Comparison of ENCODE assay signal across 8 mouse cellular contexts in the genomic region with DNA sequence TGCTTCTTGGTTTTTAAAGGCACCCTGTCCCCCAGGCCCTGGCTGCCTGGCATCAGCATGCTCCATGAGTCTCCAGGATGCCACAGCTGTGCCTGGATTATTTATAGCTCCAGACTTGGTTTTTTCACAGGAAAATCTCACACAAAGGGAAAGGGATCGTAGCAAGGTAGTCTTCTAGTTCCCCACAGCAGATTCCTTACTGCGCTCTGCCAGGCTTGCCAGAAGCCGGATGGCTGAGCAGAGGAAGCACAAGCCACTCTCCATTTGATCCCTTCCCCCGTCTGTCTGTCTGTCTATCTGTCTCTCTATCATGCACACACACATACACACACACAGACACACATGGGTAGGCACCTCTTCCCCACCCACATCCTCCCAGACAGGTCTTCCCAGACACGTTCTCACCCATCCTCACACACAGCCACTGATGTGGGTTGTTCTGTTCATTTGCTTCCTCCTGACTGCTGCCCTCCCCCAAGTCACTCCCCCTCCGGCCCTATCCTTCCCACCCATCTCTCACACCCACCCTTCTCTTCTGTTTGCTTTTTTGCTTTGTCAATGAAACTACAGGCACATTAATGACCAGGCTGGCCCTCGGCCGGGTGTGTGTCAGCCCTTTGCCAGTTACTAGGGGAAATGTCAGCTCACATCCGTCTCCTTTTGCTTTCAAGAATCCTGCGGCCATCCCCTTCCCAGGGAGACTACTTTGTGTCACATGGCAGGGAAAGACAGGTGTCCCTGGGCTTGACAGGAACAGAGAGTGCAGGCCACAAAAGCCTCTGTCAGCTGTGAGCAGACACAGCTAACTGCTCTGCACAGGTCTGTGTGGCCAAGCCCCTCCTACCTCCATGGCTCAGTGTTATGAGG. TPM values are rescaled to one million over a fixed set of nuclear protein-coding genes. Genes with fewer than 3 reads are reported as not detected.
DNase-seq lines count a peak whose midpoint lies in the region; ATAC-seq lines count a peak whose summit lies in the region.

No protein-coding gene starts in this region.

- H3K9ac ChIP-seq in kidney, embryonic 14.5 days (ENCODE audit: low read depth, low read length) = peak overlapping the region; percentile 31
- no peak overlapping the region for H3K9ac ChIP-seq in forebrain, embryonic 15.5 days (replicated peaks)
- 0 out of 2 replicates have a peak overlapping the region, but pooled peaks have one; percentile 5 for H3K9ac ChIP-seq in limb, embryonic 12.5 days (replicated peaks)

- H3K4me3 ChIP-seq in kidney, embryonic 14.5 days (ENCODE audit: low read length) = no peak overlapping the region
- no peak overlapping the region for H3K4me3 ChIP-seq in forebrain, embryonic 15.5 days
- H3K4me3 ChIP-seq in limb, embryonic 12.5 days (replicated peaks) = no peak overlapping the region

- no peak; the same call in 1 of the 2 replicates for ATAC-seq in kidney, embryonic 14.5 days (ENCODE audit: low FRiP score, low TSS enrichment)
- ATAC-seq in forebrain, embryonic 15.5 days (replicated peaks) = peak; percentile 33; the same call in 1 of the 2 replicates
- ATAC-seq in limb, embryonic 12.5 days (ENCODE audit: insufficient number of reproducible peaks, insufficient read depth, low FRiP score, low TSS enrichment, low read depth) = no peak

- no peak overlapping the region; the same call in 1 of the 2 replicates for H3K27ac ChIP-seq in kidney, embryonic 14.5 days (ENCODE audit: low read depth, low read length)
- H3K27ac ChIP-seq in forebrain, embryonic 15.5 days (replicated peaks) = peak overlapping the region; percentile 78
- H3K27ac ChIP-seq in limb, embryonic 12.5 days = peak overlapping the region; percentile 0; the same call in 1 of the 2 replicates

- H3K9me3 ChIP-seq in kidney, embryonic 14.5 days (ENCODE audit: control insufficient read depth, low read length) = no peaks in the 10 kb centered on the region
- no peaks in the 10 kb centered on the region for H3K9me3 ChIP-seq in forebrain, embryonic 15.5 days
- H3K9me3 ChIP-seq in limb, embryonic 12.5 days = no peaks in the 10 kb centered on the region

- H3K4me2 ChIP-seq in kidney, embryonic 14.5 days (replicated peaks; ENCODE audit: low read depth, low read length) = no peak overlapping the region
- H3K4me2 ChIP-seq in forebrain, embryonic 15.5 days (replicated peaks) = no peak overlapping the region
- no peak overlapping the region for H3K4me2 ChIP-seq in limb, embryonic 12.5 days

- peaks cover 21% of the 10 kb centered on the region for H3K4me1 ChIP-seq in kidney, embryonic 14.5 days (ENCODE audit: control insufficient read depth, insufficient read depth, low read length)
- H3K4me1 ChIP-seq in forebrain, embryonic 15.5 days = peaks cover 24% of the 10 kb centered on the region
- H3K4me1 ChIP-seq in limb, embryonic 12.5 days (replicated peaks) = peaks cover 35% of the 10 kb centered on the region

- no peaks in the 10 kb centered on the region for H3K27me3 ChIP-seq in kidney, embryonic 14.5 days (ENCODE audit: control insufficient read depth, insufficient read depth, low read length)
- no peaks in the 10 kb centered on the region for H3K27me3 ChIP-seq in forebrain, embryonic 15.5 days
- no peaks in the 10 kb centered on the region for H3K27me3 ChIP-seq in limb, embryonic 12.5 days

- no peak for DNase-seq in kidney, adult 9 months
- DNase-seq in T-cell, adult 2 months (ENCODE audit: low spot score) = peak; percentile 81
- DNase-seq in right cerebral cortex, postnatal 10 days (ENCODE audit: low spot score in 2 of 2) = peak; percentile 60 to 64
- no peak for DNase-seq in adrenal gland, adult 2 months
- no peak for DNase-seq in cerebellum, postnatal 4 days (ENCODE audit: low spot score in 2 of 2)

- 33% methylated on average over 10 of the region's 10 CpGs for WGBS in kidney, embryonic 14.5 days
- WGBS in forebrain, embryonic 15.5 days = 39% methylated on average over 10 of the region's 10 CpGs
- WGBS in limb, embryonic 12.5 days = 52% methylated on average over 10 of the region's 10 CpGs

- no peaks in the 10 kb centered on the region for H3K36me3 ChIP-seq in kidney, embryonic 14.5 days (ENCODE audit: control insufficient read depth, insufficient read depth, low read length)
- no peaks in the 10 kb centered on the region for H3K36me3 ChIP-seq in forebrain, embryonic 15.5 days
- no peaks in the 10 kb centered on the region for H3K36me3 ChIP-seq in limb, embryonic 12.5 days

RNA-seq across cellular contexts. Expression of gene Irf2bpl, which starts 24.4 kb away (rescaled TPM):
- polyA plus RNA-seq in kidney, embryonic 14.5 days (2014; fragmentation: Nextera tagmentation; extraction: Ambion mirVana) = 25.8 and 34.8 TPM in 2 replicates
- 94.9 and 95.8 TPM in 2 replicates for polyA plus RNA-seq in forebrain, embryonic 15.5 days (2015; fragmentation: Nextera tagmentation; extraction: Ambion mirVana)
- polyA plus RNA-seq in limb, embryonic 12.5 days (2016; fragmentation: Nextera tagmentation; extraction: Ambion mirVana) = 55.7 and 57.2 TPM in 2 replicates
- 10 to 100 TPM; 51.1 to 79.5 TPM for total RNA-seq in adrenal gland, adult 2 months (2021)
- 121 and 122 TPM in 2 replicates for polyA plus RNA-seq in adrenal gland, adult 2 months (2012; rRNA removed)

Comparison
In these comparisons a context has a peak if more than half of its experiments do, and no peak if none do; other contexts are left out.
1. DNase-seq: peak in T-cell, adult 2 months (single experiment) and right cerebral cortex, postnatal 10 days (2 of 2); none in kidney, adult 9 months (single experiment), adrenal gland, adult 2 months (single experiment) and cerebellum, postnatal 4 days (0 of 2).